Mouse (Mus musculus): Measurements from ENCODE around the gene Fig4. TPM values are rescaled to one million over a fixed set of nuclear protein-coding genes. Genes with fewer than 3 reads are reported as not detected.

Fig4 gene
- total RNA-seq, 2 experiments from 2014 or later, result 9.5 to 10.1 TPM

DNA sequence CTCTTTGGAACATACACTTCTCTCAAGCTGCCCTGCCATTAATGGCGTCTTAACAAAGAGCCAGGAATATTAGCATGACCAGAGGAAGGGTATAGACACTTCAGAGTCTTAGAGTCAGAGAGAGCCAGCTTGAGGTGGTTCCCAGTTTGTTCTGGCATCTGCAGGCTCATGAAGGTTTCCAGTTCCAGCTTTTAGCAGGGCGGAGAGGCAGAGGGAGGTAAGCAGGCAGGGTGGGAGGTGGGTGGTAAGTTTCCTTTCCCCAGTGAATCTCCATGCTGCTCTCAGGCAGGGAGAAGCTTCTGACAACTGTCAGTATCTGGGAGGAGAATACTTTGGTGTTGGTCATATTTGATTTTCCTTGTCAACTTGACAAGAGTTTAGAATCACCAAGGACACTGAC, 156.9 kb downstream of the Fig4 start:
- DNase-seq (ENCODE audit: low spot score in 2 of 2), result no peak

Other genes with a start within 250 kb of the Fig4 start
- not detected for gene Gpr6, start 231.0 kb downstream of the Fig4 start, total RNA-seq (2021)
- not detected for gene Ak9, start 720 bp upstream of the Fig4 start, total RNA-seq (2021)
- gene Zbtb24, start 147.1 kb upstream of the Fig4 start, total RNA-seq (2021), result 10 to 100 TPM in 1 of 2 experiments, 1 to 10 TPM in 1; 8.8 to 11.3 TPM
- 10 to 100 TPM; 32.7 to 42.9 TPM for gene Mical1, start 173.1 kb upstream of the Fig4 start, total RNA-seq (2021)
- gene Smpd2, start 187.1 kb upstream of the Fig4 start, total RNA-seq (2021), result 10 to 100 TPM; 18.7 to 21.4 TPM
- gene Ppil6, start 187.2 kb upstream of the Fig4 start, total RNA-seq (2021), result not detected
- 100 to 1,000 TPM; 221 to 227 TPM for gene Cd164, start 216.2 kb upstream of the Fig4 start, total RNA-seq (2021)